Mouse (Mus musculus): ENCODE measurements around the gene Slc25a25.

DNA sequence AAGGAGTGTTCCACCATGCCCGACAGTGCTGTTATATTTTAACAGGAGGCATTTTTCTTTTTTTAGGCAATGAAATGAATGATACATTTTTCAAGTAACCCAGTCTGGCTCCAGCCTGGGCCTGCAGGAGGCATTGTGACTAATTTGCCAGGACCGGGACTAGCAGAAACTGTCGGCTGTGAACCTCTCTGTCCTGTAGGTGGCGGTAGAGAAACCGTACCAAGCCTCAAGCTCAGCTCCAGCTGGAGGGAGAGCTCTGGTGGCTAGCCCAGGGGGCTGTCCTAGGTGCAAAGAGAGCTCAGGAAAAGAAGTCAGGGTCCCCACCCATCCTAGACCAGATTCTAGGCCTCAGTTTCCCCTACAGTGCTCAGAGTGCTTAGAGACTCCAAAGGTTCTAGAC, 37.4 kb upstream of the Slc25a25 start:
- TF ChIP-seq CTCF (IDR thresholded peaks at IDR 0.05; ENCODE audit: control insufficient read depth, insufficient read depth, insufficient read length) (peak; percentile 86), MYOG (IDR thresholded peaks at IDR 0.05; ENCODE audit: control insufficient read depth, extremely low read depth, insufficient read length) (no peak), MAX (IDR thresholded peaks at IDR 0.05) (no peak), CEBPB (IDR thresholded peaks at IDR 0.05; ENCODE audit: low read depth) (no peak)
